Mouse (Mus musculus) heart, postnatal 36 days (tissue): ENCODE measurements around the gene Tmem120b. TPM values are rescaled to one million over a fixed set of nuclear protein-coding genes. Genes with fewer than 3 reads are reported as not detected.
"Not testable (repeated sequence)": the region's sequence is repeated elsewhere in the genome, so short reads cannot be mapped to it uniquely, and the experiment has no call there.

Source experiments
- DNase-seq, 2 experiments: peaks; one replicate each; pipeline ENCODE4 v3.0.0; 2021 to 2022
- intact Hi-C: fragments of 180-260 bp; cut with DNase I; formaldehyde crosslinking; loops from one replicate; pipeline ENCODE4 v1.15.1; 2025
- total RNA-seq, 2 experiments: library from RNA; stranded (reverse); gene quantifications; 2 replicates each; pipeline ENCODE4 v1.2.3; 2021

Gene Tmem120b
- total RNA-seq, 2 experiments from 2014 or later = 7.3 to 10.7 TPM

- intact Hi-C loops = no loop called here
- no peak for DNase-seq
Observed at GRCm38 (mm10) chr5:123050918-123051317, 17.3 kb upstream of the Tmem120b start.

- no peak for DNase-seq
- intact Hi-C loops = no loop called here
Observed at GRCm38 (mm10) chr5:123051736-123052135, 16.5 kb upstream of the Tmem120b start.

GRCm38 (mm10) chr5:123057366-123058250 lies 10.6 kb upstream of the Tmem120b start:
- intact Hi-C loops = no loop called here
- DNase-seq = peak; percentile 96 to 98

GRCm38 (mm10) chr5:123058251-123059102 lies 9.7 kb upstream of the Tmem120b start:
- intact Hi-C loops = loop anchor here (1.0 kb wide), 1 partner anchor 90 kb away; no protein-coding TSS in a partner anchor

GRCm38 (mm10) chr5:123059757-123060520 lies 8.3 kb upstream of the Tmem120b start:
- intact Hi-C loops = loop anchor here (1.0 kb wide), 1 partner anchor 92 kb away; no protein-coding TSS in a partner anchor

More at GRCm38 (mm10) chr5:123058251-123059102, 9.7 kb upstream of the Tmem120b start:
- no peak for DNase-seq

GRCm38 (mm10) chr5:123060706-123061401 lies 7.4 kb upstream of the Tmem120b start:
- intact Hi-C loops = no loop called here
- DNase-seq = no peak

More at GRCm38 (mm10) chr5:123059757-123060520, 8.3 kb upstream of the Tmem120b start:
- peak in 1 of 2 experiments; percentile 57 for DNase-seq

- DNase-seq, intact Hi-C loops: not testable (repeated sequence)
Observed at GRCm38 (mm10) chr5:123061402-123061749, 6.8 kb upstream of the Tmem120b start.

GRCm38 (mm10) chr5:123063141-123063540 lies 5.1 kb upstream of the Tmem120b start:
- intact Hi-C loops = loop anchor here (1.0 kb wide), 1 partner anchor 69 kb away; the partner anchor contains the start of gene Rhof
- DNase-seq = no peak

- peak; percentile 59 to 67 for DNase-seq
- intact Hi-C loops = loop anchor here (1.0 to 2.0 kb wide), 2 partner anchors 85 to 90 kb away; no protein-coding TSS in a partner anchor
Observed at GRCm38 (mm10) chr5:123064207-123064606, 4.0 kb upstream of the Tmem120b start.

- intact Hi-C loops = no loop called here
- DNase-seq = peak in 1 of 2 experiments; percentile 36
Observed at GRCm38 (mm10) chr5:123067395-123067995, 720 bp upstream of the Tmem120b start.

- no peak for DNase-seq
- intact Hi-C loops = no loop called here
Observed at GRCm38 (mm10) chr5:123068714-123069113, 499 bp downstream of the Tmem120b start.

- peak; percentile 95 for DNase-seq
- intact Hi-C loops = loop anchor here (2.0 kb wide), 1 partner anchor 41 kb away; no protein-coding TSS in a partner anchor
Observed at GRCm38 (mm10) chr5:123075576-123076418, 7.6 kb downstream of the Tmem120b start.

- DNase-seq = no peak
- intact Hi-C loops = no loop called here
Observed at GRCm38 (mm10) chr5:123076419-123077281, 8.4 kb downstream of the Tmem120b start.

- intact Hi-C loops = no loop called here
- no peak for DNase-seq
Observed at GRCm38 (mm10) chr5:123079568-123079967, 11.4 kb downstream of the Tmem120b start.

GRCm38 (mm10) chr5:123080041-123080440 lies 11.8 kb downstream of the Tmem120b start:
- intact Hi-C loops = no loop called here
- no peak for DNase-seq

- intact Hi-C loops = no loop called here
- DNase-seq = no peak
Observed at GRCm38 (mm10) chr5:123080510-123080909, 12.3 kb downstream of the Tmem120b start.

GRCm38 (mm10) chr5:123083340-123084050 lies 15.3 kb downstream of the Tmem120b start:
- intact Hi-C loops = no loop called here
- no peak for DNase-seq
